Mouse (Mus musculus) ES-Bruce4 (cell line): Measurements from ENCODE around the gene Usp31.

Source experiments
- CTCF ChIP-seq: IDR thresholded peaks from one replicate; pipeline ENCODE4 v1.8.1; 2011; ENCODE audit warnings: low read depth, low read length
- EP300 ChIP-seq: IDR thresholded peaks from 2 replicates; pipeline ENCODE4 v1.6.1; 2011; ENCODE audit warnings: low read depth, low read length; ENCODE audit not compliant: insufficient read depth
- POLR2A ChIP-seq: IDR thresholded peaks from one replicate; pipeline ENCODE4 v1.8.1; 2011; ENCODE audit warnings: low read length; ENCODE audit not compliant: insufficient read depth

DNA sequence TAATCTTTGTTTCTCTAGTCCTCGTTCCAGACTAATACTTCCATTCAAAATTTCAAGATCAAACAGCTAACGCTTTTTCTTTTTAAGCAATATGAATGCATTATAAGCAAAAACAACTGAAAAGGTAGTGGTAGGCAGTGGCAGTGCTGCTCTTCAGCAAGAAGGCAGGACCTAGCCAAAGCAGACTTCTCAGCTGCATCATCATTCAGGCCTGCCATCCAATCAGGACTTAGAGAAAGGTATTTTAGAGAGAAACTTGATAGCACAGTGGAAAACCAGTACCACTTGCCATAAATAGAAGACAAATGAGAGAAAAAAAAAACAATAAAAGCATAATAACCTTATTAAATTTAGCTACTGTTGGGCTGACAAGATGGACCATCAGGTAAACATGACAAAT is 2.0 kb downstream of the Usp31 start:
- TF ChIP-seq POLR2A = no peak
- TF ChIP-seq CTCF = no peak
- no peak for TF ChIP-seq EP300
